Mouse (Mus musculus): Measurements from ENCODE around the gene Gm5771.
"Not testable (repeated sequence)": the region's sequence is repeated elsewhere in the genome, so short reads cannot be mapped to it uniquely, and the experiment has no call there.

Gm5771 gene

GRCm38 (mm10) chr6:41392056-41392455 lies at the start of gene Gm5771:
Gm5771 (plus strand) TSS chr6:41392356.
- DNase-seq = not testable (repeated sequence)

GRCm38 (mm10) chr6:41353932-41354331 lies 38.2 kb upstream of the Gm5771 start, which contains the start of gene Try10:
Try10 (plus strand) TSS chr6:41354105.
- DNase-seq = no peak

GRCm38 (mm10) chr6:41373772-41374171 lies 18.4 kb upstream of the Gm5771 start:
- not testable (repeated sequence) for DNase-seq

- DNase-seq = not testable (repeated sequence)
Measured at GRCm38 (mm10) chr6:41377578-41377977, 14.6 kb upstream of the Gm5771 start, which contains the start of gene Prss3. Prss3 (minus strand) TSS chr6:41377678.

- no peak for DNase-seq
Measured at GRCm38 (mm10) chr6:41386781-41387180, 5.4 kb upstream of the Gm5771 start.

GRCm38 (mm10) chr6:41391640-41392039 lies 516 bp upstream of the Gm5771 start:
- not testable (repeated sequence) for DNase-seq

- not testable (repeated sequence) for DNase-seq
Measured at GRCm38 (mm10) chr6:41442261-41442660, 50.1 kb downstream of the Gm5771 start.

- not testable (repeated sequence) for DNase-seq
Measured at GRCm38 (mm10) chr6:41446045-41446444, 53.9 kb downstream of the Gm5771 start, which contains the start of gene Gm10334. Gm10334 (minus strand) TSS chr6:41446145.
